Mouse (Mus musculus) hindbrain, embryonic 10.5 days (tissue): ENCODE data around the gene Samd13. TPM values are rescaled to one million over a fixed set of nuclear protein-coding genes. Genes with fewer than 3 reads are reported as not detected.

Experiments used
- DNase-seq: peaks from one replicate; pipeline ENCODE4 v3.0.0-alpha.2; 2017; ENCODE audit warnings: low spot score
- H3K27ac ChIP-seq: fragments of 300-500 bp; sonication (generic); 2 replicates; pipeline ENCODE4 v1.5.1; 2016; ENCODE audit warnings: mild to moderate bottlenecking, moderate library complexity
- H3K27me3 ChIP-seq: fragments of 300-500 bp; sonication (generic); 2 replicates; pipeline ENCODE4 v1.6.1; 2016; ENCODE audit warnings: mild to moderate bottlenecking; ENCODE audit not compliant: poor library complexity, insufficient read depth, severe bottlenecking
- H3K36me3 ChIP-seq: fragments of 300-500 bp; sonication (generic); 2 replicates; pipeline ENCODE4 v1.6.1; 2016; ENCODE audit warnings: mild to moderate bottlenecking, moderate library complexity
- H3K4me1 ChIP-seq: fragments of 300-500 bp; sonication (generic); replicated peaks from 2 replicates; pipeline ENCODE4 v1.6.1; 2016; ENCODE audit warnings: mild to moderate bottlenecking
- H3K4me3 ChIP-seq: fragments of 300-500 bp; sonication (generic); 2 replicates; pipeline ENCODE4 v1.5.1; 2016; ENCODE audit warnings: mild to moderate bottlenecking, moderate library complexity
- H3K9me3 ChIP-seq: fragments of 300-500 bp; sonication (generic); 2 replicates; pipeline ENCODE4 v1.6.1; 2016; ENCODE audit warnings: mild to moderate bottlenecking, moderate library complexity
- WGBS: fragments of 180-500 bp; shearing (Covaris S2); methylation state at CpG from one replicate; pipeline ENCODE4 v1.1.7; 2016; 5-methylcytosine and 5-hydroxymethylcytosine counted together
- polyA plus RNA-seq: library from polyadenylated mRNA; unstranded; fragments of >200 nt; fragmentation: Nextera tagmentation; extraction: Ambion mirVana; gene quantifications from 2 replicates; pipeline ENCODE4 v1.2.1, GENCODE M21; 2016

Samd13 gene
- polyA plus RNA-seq, 1 experiment from 2014 or later, result 0.71 TPM

DNA sequence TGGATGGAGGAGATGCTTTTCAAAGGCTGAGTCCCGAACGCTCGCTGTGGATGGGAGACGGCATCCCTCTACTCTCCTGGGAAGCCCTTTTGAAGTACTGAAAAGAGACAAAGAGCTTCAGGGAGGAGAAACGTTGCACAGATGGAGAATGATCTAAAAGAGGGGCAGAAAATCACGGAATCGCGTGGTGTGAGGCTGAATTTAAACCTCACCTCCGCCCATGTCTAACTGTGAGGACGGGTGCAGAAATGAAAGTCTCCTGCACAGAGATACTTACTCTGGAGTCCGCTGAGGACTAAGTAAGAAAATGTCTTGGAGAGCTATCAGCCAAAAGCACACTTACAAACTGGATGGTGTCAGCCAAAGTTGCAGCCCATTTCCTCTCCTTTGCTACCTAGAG lies 63.4 kb downstream of the Samd13 start:
- no peak for DNase-seq
- Histone ChIP-seq H3K27me3 (no peaks in the 10 kb centered on the region), H3K36me3 (no peaks in the 10 kb centered on the region), H3K9me3 (no peaks in the 10 kb centered on the region), H3K4me3 (no peak overlapping the region), H3K27ac (no peak overlapping the region), H3K4me1 (no peaks in the 10 kb centered on the region)
- 88% methylated on average over 11 of the region's 11 CpGs for WGBS

DNA sequence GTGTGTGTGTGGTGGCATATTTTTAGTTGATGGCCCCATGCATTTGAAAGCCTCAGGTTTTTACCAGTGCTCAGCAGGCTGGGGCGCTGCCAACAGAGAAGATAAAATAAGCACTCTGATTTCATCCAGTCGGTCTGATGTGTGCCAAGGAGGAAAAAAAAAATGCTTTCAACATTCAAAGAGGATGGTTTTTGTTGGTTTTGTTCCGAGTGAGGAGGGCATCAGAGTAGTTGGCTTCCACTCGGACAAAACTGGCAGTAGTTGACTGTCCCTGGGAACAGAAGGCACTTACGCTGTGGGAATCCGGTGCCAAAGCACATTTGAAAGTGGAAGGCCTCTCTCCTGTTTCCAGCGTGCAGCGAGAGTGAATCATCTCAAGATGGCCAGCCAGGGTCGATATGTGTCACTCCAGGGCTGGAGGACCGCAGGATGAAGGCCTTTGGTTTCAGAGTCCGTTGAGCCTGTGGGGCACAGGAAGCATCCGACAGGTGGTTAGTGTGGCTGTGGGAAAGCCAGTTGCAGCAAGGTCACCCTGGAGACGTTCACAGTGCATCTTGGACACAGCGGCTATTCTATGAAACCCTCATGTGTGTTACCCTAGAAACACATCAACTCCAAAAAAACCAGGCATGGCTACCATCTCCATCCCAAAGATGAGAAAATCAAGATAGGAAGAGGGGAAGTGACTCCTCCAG lies 64.7 kb downstream of the Samd13 start:
- H3K27ac ChIP-seq, result no peak overlapping the region
- DNase-seq, result no peak
- H3K36me3 ChIP-seq, result no peaks in the 10 kb centered on the region
- H3K9me3 ChIP-seq, result no peaks in the 10 kb centered on the region
- H3K4me1 ChIP-seq, result no peaks in the 10 kb centered on the region
- no peak overlapping the region for H3K4me3 ChIP-seq
- no peaks in the 10 kb centered on the region for H3K27me3 ChIP-seq
- 92% methylated on average over 14 of the region's 14 CpGs for WGBS

GRCm38 (mm10) chr3:146620101-146620500 lies 65.3 kb downstream of the Samd13 start:
- H3K27ac ChIP-seq, result no peak overlapping the region
- no peaks in the 10 kb centered on the region for H3K9me3 ChIP-seq
- H3K36me3 ChIP-seq, result no peaks in the 10 kb centered on the region
- no peaks in the 10 kb centered on the region for H3K27me3 ChIP-seq
- H3K4me3 ChIP-seq, result no peak overlapping the region
- WGBS, result 89% methylated on average over 10 of the region's 10 CpGs
- H3K4me1 ChIP-seq, result no peaks in the 10 kb centered on the region
- DNase-seq, result no peak

DNA sequence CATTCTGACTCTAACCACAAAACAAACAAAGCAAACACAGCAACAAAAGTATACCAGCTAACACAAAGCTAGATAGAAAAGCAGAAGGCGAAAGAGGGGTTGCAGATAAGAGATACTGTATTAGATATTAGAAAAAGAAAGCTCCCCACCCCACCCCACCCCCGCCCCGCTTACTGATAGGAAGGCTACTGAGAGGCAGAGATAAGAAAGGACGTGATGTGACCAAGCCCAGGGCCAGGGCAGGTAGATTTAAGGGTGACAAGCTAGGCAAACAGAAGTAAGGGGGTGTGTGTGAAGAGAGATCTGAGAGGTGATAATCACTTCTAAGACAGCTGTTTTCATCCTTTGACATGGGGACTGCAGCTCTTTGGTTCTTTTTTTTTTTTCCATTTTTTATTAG lies 67.0 kb downstream of the Samd13 start:
- WGBS, result 79% methylated on average over 4 of the region's 4 CpGs
- Histone ChIP-seq H3K9me3 (no peaks in the 10 kb centered on the region), H3K27me3 (no peaks in the 10 kb centered on the region), H3K36me3 (no peaks in the 10 kb centered on the region), H3K4me1 (no peaks in the 10 kb centered on the region), H3K27ac (no peak overlapping the region), H3K4me3 (no peak overlapping the region)
- DNase-seq, result no peak

GRCm38 (mm10) chr3:146617946-146618345 lies 67.4 kb downstream of the Samd13 start:
- no peaks in the 10 kb centered on the region for H3K4me1 ChIP-seq
- H3K27me3 ChIP-seq, result no peaks in the 10 kb centered on the region
- no peak for DNase-seq
- no peaks in the 10 kb centered on the region for H3K9me3 ChIP-seq
- H3K36me3 ChIP-seq, result no peaks in the 10 kb centered on the region
- no peak overlapping the region for H3K4me3 ChIP-seq
- H3K27ac ChIP-seq, result no peak overlapping the region

GRCm38 (mm10) chr3:146616533-146617283 lies 68.7 kb downstream of the Samd13 start:
- Histone ChIP-seq H3K36me3 (no peaks in the 10 kb centered on the region), H3K4me1 (no peaks in the 10 kb centered on the region), H3K27ac (no peak overlapping the region), H3K4me3 (no peak overlapping the region), H3K27me3 (no peaks in the 10 kb centered on the region), H3K9me3 (no peaks in the 10 kb centered on the region)
- no peak for DNase-seq
- WGBS, result 77% methylated on average over 5 of the region's 5 CpGs

DNA sequence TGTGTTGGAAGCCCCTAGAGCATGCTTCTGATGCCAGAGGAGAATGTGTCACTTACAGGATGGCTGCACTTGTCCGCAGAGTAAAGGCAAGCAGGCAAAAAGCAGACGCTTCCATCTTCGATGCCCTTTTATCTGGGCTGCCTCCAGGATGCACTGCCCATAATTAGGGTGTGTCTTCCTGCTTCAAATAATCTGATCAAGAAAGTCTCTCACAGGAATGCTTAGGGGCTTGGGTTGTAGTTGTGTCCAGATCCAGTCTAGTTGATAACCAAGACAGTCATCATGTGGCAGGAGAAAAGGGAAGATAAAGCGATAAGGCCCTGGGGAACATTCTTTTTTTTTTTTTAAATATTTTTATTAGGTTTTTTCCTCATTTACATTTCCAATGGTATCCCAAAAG lies 69.9 kb downstream of the Samd13 start, which contains the start of gene Dnase2b:
Dnase2b (minus strand) TSS at position 101 of the 400 bp plus-strand sequence.
- Histone ChIP-seq H3K9me3 (no peaks in the 10 kb centered on the region), H3K4me1 (no peaks in the 10 kb centered on the region), H3K27ac (no peak within 1 kb of the TSS), H3K27me3 (no peaks in the 10 kb centered on the region), H3K36me3 (no peaks in the 10 kb centered on the region), H3K4me3 (no peak within 1 kb of the TSS)
- 88% methylated on average over 4 of the region's 4 CpGs for WGBS
- no peak for DNase-seq

GRCm38 (mm10) chr3:146611821-146612220 lies 73.6 kb downstream of the Samd13 start:
- WGBS, result 87% methylated on average over 4 of the region's 4 CpGs
- Histone ChIP-seq H3K9me3 (no peaks in the 10 kb centered on the region), H3K27ac (no peak overlapping the region), H3K4me3 (no peak overlapping the region), H3K4me1 (0 out of 2 replicates have a peak, but pooled peaks cover 4% of the 10 kb centered on the region), H3K27me3 (no peaks in the 10 kb centered on the region), H3K36me3 (no peaks in the 10 kb centered on the region)
- DNase-seq, result no peak

DNA sequence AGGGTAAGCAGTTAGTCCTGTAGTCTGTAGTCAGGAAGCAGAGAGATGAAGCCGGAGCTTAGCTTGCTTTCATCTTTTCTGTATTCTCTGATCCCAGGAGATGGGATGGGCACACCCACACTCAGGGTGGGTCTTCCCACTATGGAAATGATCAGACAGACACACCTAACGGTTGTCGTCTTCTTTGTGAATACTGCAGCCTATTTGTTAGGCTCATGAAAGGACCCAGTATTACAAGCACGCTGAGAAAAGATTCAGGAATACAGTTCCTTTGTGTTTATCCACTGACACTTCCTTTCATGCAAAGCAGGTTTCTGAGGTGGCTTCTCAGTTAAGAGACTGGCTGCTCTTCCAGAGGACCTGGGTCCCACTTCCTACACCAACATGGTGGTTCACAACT lies 74.1 kb downstream of the Samd13 start:
- no peaks in the 10 kb centered on the region for H3K27me3 ChIP-seq
- H3K27ac ChIP-seq, result no peak overlapping the region
- no peaks in the 10 kb centered on the region for H3K9me3 ChIP-seq
- 82% methylated on average over 4 of the region's 4 CpGs for WGBS
- no peak for DNase-seq
- H3K4me1 ChIP-seq, result 0 out of 2 replicates have a peak, but pooled peaks cover 4% of the 10 kb centered on the region
- H3K36me3 ChIP-seq, result no peaks in the 10 kb centered on the region
- no peak overlapping the region for H3K4me3 ChIP-seq

DNA sequence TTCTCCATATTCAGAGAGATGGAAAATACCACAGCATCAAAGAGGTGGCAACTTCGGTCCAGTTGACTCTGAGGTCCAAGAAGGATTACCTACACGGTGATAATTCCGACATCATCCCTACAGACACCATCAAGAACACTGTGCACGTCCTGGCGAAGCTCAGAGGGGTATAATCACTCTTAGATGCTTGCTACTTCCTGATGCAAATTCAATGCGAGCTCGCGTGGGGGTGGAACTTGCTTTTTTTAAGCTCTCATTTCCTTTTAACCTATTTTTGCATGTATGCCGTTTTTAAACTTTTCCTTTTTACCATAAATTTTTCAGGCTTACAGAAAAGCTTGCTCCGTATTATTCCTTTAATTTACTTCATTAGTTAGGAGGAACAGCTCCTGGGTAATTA lies 75.1 kb downstream of the Samd13 start:
- WGBS, result 88% methylated on average over 10 of the region's 10 CpGs

DNA sequence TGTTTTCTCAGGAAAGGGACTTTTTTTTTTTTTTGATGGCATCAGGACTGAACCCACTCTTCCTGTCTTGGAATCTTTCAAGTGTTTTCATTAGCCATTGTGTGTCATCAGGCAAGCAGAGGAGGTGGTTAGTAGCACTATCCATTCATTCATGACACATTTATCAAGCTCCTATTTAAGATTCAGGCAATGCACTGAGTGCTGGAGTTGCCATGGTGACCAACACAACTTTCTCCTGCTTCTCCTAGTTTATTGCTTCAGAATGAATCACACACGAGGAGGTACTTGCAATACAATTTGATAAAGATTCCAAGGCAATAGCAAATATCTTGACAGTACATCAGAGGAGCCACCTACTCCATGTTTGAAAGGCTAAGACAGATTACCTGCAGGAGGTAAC lies 78.0 kb downstream of the Samd13 start:
- 0 out of 2 replicates have a peak, but pooled peaks cover 4% of the 10 kb centered on the region for H3K4me1 ChIP-seq
- no peaks in the 10 kb centered on the region for H3K27me3 ChIP-seq
- no peaks in the 10 kb centered on the region for H3K36me3 ChIP-seq
- H3K9me3 ChIP-seq, result no peaks in the 10 kb centered on the region
- H3K4me3 ChIP-seq, result no peak overlapping the region
- WGBS, result 37% methylated on average over 1 of the region's 1 CpGs
- no peak overlapping the region for H3K27ac ChIP-seq
- DNase-seq, result no peak

More for the DNA sequence above, 75.1 kb downstream of the Samd13 start:
- Histone ChIP-seq H3K27me3 (no peaks in the 10 kb centered on the region), H3K27ac (no peak overlapping the region), H3K4me1 (0 out of 2 replicates have a peak, but pooled peaks cover 4% of the 10 kb centered on the region), H3K9me3 (no peaks in the 10 kb centered on the region), H3K4me3 (no peak overlapping the region), H3K36me3 (no peaks in the 10 kb centered on the region)
- no peak for DNase-seq

DNA sequence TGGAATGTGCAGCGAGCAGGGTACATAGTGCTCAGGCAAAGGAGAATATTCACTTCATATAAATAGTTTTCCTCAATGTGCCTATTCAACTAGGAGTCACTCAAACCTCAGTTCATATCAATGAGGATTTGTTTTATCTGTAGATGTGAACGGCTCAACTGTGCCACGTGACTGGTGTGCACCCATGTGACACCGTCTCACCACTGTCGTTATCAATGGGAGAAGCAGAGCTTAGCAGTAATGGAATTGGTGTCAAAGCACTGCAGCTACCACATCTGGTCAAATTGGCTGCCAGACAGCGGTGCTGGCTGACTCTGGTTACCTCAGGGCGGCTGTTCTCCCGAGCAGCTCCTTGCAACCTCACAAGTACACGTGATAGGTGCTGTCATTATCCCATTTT lies 80.7 kb downstream of the Samd13 start:
- 94% methylated on average over 9 of the region's 9 CpGs for WGBS
- no peak for DNase-seq

DNA sequence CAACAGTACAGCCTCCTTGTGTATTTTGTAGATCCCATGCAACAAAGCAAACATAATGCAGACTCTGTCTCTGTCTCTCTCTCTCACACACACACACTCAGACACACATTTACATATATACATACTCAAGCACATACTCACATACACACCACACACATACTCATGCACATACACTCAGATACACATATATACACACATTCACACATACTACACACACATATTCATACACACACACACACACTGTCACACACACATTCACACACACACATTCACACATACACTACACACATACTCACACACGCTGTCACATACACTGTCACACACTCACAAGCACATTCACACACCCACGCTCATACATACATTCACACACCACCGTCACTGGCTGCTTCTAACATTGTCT lies 82.9 kb downstream of the Samd13 start:
- 89% methylated on average over 3 of the region's 3 CpGs for WGBS
- Histone ChIP-seq H3K27ac (no peak overlapping the region), H3K36me3 (no peaks in the 10 kb centered on the region), H3K4me1 (0 out of 2 replicates have a peak, but pooled peaks cover 3% of the 10 kb centered on the region), H3K27me3 (no peaks in the 10 kb centered on the region), H3K4me3 (no peak overlapping the region), H3K9me3 (no peaks in the 10 kb centered on the region)
- no peak for DNase-seq

More for the DNA sequence above, 80.7 kb downstream of the Samd13 start:
- H3K4me1 ChIP-seq, result 0 out of 2 replicates have a peak, but pooled peaks cover 4% of the 10 kb centered on the region
- H3K36me3 ChIP-seq, result no peaks in the 10 kb centered on the region
- H3K27me3 ChIP-seq, result no peaks in the 10 kb centered on the region
- H3K4me3 ChIP-seq, result no peak overlapping the region
- no peak overlapping the region for H3K27ac ChIP-seq
- H3K9me3 ChIP-seq, result no peaks in the 10 kb centered on the region
